Mouse (Mus musculus) kidney, adult 18-20 months (tissue): Measurements from ENCODE around the gene Hjurp.
"Not testable (repeated sequence)": the region's sequence is repeated elsewhere in the genome, so short reads cannot be mapped to it uniquely, and the experiment has no call there.

Experiments
- DNase-seq: peaks from one replicate; pipeline ENCODE4 v3.0.0; 2021

Hjurp gene

GRCm38 (mm10) chr1:88235046-88235893, 42.2 kb downstream of the Hjurp start:
- no peak for DNase-seq

- DNase-seq, result no peak
Measured at GRCm38 (mm10) chr1:88234646-88235045, 42.8 kb downstream of the Hjurp start.

GRCm38 (mm10) chr1:88234248-88234610, 43.2 kb downstream of the Hjurp start:
- DNase-seq, result no peak

GRCm38 (mm10) chr1:88233421-88234247, 43.8 kb downstream of the Hjurp start:
- DNase-seq, result peak; percentile 4

GRCm38 (mm10) chr1:88232664-88233380, 44.6 kb downstream of the Hjurp start:
- peak; percentile 9 for DNase-seq

- no peak for DNase-seq
Measured at GRCm38 (mm10) chr1:88231803-88232499, 45.5 kb downstream of the Hjurp start.

DNA sequence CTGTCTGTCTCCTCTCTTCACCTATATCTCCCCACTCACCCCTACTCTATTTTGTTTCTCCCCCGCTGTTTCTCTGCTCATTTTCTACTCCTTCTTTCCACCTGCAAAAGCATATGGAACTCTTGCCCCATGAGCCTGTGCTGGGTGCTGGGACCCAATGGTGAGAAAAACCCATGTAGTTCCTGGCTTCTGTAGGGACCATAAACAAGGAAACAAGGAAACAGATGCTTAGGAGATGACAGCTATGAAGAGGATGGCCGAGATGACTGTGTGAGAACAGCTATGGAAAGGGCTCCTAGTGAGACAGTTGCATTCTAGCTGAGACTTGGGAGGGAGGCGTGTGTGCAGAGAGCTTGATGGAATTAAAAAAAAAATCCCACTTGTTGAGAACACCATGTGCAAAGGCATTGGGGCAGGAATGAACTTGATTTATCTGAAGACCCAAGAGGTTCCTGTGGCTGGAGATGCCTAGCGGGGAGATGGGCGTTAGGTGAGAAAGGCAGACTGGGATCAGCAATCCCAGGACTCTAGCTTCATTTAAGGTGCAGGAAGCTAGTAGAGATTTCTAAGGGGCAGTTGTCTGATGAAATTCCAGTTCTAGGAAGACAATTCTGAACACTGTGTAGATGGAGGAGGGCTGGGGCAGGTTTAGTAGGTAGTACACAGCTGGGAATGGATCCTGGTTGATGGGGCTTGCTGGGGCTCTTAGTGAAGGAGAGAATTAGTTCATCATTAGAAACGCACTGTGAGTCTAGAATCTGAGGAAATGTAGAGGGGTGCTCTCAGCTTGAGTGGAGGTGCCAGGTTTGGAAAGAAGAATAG, 46.2 kb downstream of the Hjurp start:
- DNase-seq, result no peak

- no peak for DNase-seq
Measured at GRCm38 (mm10) chr1:88230421-88230820, 47.0 kb downstream of the Hjurp start.

DNA sequence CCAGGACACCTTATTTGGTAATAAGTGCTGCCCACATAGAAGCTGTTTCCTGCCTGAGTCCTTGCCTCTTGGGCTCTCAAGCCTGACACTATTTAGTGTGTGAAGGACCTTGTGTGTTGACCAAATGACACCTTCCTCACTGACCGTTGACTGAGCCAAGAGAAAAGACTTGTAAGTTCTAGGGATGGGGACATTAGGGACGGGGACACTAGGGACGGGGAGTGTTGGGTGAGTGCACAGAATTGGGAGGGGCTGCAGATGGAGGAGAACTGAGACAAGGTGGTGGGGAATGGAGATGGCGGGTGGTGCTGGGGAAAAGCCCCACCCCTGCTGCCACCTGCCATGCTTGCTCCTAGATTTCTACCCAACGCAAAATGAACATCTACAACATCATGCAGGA, 47.4 kb downstream of the Hjurp start:
- no peak for DNase-seq

- no peak for DNase-seq
Measured at GRCm38 (mm10) chr1:88229566-88229965, 47.9 kb downstream of the Hjurp start.

- DNase-seq, result no peak
Measured at GRCm38 (mm10) chr1:88228121-88228520, 49.3 kb downstream of the Hjurp start.

- DNase-seq, result no peak
Measured at GRCm38 (mm10) chr1:88227482-88227881, 50.0 kb downstream of the Hjurp start.

DNA sequence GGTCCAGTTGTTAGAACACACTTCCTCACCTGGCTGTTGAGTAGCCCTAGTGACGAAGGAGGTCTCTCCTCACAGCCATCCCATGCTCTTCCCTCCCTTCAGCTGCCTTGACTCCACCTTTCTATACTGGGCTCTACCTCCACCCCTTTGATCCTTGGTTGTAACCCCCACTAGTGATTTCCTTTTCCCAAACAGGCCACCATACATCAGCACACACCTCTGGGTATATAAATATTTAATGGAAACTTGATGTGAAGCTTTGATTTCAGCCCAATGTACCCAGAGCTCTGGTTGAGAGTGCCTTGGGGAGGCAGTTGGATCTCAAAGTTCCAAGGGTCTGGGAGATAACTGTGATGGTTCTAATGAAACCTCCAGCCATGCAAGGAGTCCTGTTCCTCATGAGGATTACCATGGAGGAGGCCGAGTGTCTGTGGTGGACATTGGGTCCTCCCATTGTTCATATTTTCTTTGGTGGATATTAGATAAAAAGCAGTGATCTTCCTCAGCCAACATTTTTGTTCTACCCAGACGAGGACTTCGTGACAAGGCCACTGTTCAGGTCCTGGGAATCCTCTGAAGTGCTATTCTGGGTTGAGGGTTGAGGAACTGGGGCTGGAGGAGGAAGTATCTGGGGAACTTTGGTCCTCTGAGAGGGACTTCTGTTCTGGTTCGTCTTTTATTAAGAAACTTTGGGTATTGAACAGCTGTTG, 50.6 kb downstream of the Hjurp start, which contains the start of gene Mroh2a:
Gene Mroh2a, plus strand, starts transcription at position 317 of the 710 bp plus-strand sequence.
- DNase-seq, result no peak

- no peak for DNase-seq
Measured at GRCm38 (mm10) chr1:88225741-88226140, 51.7 kb downstream of the Hjurp start.

DNA sequence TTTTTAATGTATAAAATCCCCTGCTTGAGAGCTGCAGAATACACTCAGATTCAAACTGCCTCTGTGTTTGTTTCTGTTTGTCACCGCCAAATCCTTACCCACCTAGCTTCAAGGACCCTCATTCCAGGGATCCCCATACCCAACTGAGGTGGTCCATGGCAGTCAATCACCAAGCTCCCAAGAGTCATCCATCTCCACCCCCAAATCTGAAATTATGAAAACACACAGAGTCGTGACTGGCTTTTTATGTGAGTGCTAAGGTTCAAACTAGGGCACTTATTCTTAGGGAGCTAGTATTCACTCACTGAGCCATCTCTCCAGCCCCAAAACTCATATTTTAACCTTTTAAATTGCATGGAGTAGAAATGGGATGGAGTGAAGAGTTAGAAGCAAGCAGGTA, 52.1 kb downstream of the Hjurp start:
- DNase-seq, result not testable (repeated sequence)

- no peak for DNase-seq
Measured at GRCm38 (mm10) chr1:88224029-88224776, 53.2 kb downstream of the Hjurp start.

- no peak for DNase-seq
Measured at GRCm38 (mm10) chr1:88223591-88223990, 53.8 kb downstream of the Hjurp start.

- not testable (repeated sequence) for DNase-seq
Measured at GRCm38 (mm10) chr1:88223011-88223515, 54.4 kb downstream of the Hjurp start.

- DNase-seq, result no peak
Measured at GRCm38 (mm10) chr1:88222216-88222615, 55.2 kb downstream of the Hjurp start.

GRCm38 (mm10) chr1:88220336-88220735, 57.1 kb downstream of the Hjurp start:
- no peak for DNase-seq
